Mouse (Mus musculus): Measurements from ENCODE around the gene Fkbp9.

DNA sequence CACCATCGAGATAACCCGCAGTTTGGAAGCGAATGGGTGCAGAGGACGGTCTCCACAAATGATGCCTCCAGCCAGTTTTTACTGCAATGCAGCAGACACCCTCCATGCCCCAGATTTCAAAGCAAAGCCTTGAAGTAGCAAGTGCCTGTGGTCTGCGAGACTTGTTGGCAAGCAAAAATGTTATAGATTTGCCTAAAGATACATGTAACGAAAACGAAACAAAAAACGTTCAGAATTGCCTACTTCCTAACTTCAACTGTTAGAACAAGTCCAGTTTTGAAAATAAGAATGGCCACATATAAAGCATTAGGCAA is 33.8 kb upstream of the Fkbp9 start:
- TF ChIP-seq POLR2A (IDR thresholded peaks at IDR 0.05; ENCODE audit: low read depth, low read length) (no peak), CTCF (IDR thresholded peaks at IDR 0.05; ENCODE audit: extremely low read depth, insufficient read length, insufficient replicate concordance, low read depth, low read length) (no peak)

All from small intestine, adult 2 months (tissue).